Mouse (Mus musculus) v-Abl transformed pro-B cells (cell line): ENCODE data around the gene Gm10477.
"Not testable (repeated sequence)": the region's sequence is repeated elsewhere in the genome, so short reads cannot be mapped to it uniquely, and the experiment has no call there.

Experiments used
- in situ Hi-C, 2 experiments: fragments of 400-800 bp; cut with MboI; formaldehyde crosslinking; loops; one replicate each; pipeline ENCODE4 v1.15.1; 2025; ENCODE audit not compliant: unreplicated experiment in 2 of 2

Gm10477 gene

DNA sequence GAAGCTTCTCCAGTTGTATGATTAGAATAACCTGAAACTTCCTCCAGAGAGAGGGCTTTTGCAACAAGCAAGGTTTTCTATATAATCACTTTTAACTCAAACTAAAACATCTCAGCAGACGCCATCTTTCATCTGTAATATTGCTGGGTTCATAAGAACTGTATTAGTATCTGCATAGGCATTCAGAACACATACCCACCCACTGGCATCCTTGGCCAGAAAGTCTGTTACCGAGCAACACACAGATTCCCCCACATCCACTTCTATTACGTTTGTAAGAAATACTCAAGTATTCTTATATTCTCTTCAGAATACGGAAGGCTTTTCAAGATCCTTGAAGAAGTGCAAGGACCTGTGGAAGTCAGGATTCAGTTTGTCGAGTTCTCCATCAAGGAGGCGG is at the start of gene Gm10477:
TSS of gene Gm10477 (plus strand) at position 301 of the 400 bp plus-strand sequence.
- in situ Hi-C loops: not testable (repeated sequence)

DNA sequence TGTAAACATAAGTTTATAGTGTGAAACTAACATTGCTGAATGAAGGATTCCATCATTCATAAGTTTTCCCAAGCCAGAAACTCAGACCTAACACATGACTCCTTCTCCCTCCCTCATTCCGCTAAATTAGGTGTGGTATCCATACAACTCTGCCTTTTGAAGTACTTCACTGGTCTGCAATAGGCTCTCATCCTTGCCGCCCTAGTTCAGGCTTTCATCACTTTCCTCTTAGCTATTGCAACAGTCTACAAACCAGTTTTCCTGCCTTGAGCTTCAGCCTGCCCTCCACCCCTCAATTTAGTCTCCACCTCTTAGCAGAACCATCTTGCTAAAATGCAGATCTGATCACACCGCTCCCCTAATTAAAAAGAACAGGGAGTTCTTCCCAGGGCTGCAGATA is 47.0 kb upstream of the Gm10477 start:
- in situ Hi-C loops: loop anchor here in 1 of 2 experiments (25.0 kb wide), 1 partner anchor 890 kb away; no protein-coding TSS in a partner anchor

DNA sequence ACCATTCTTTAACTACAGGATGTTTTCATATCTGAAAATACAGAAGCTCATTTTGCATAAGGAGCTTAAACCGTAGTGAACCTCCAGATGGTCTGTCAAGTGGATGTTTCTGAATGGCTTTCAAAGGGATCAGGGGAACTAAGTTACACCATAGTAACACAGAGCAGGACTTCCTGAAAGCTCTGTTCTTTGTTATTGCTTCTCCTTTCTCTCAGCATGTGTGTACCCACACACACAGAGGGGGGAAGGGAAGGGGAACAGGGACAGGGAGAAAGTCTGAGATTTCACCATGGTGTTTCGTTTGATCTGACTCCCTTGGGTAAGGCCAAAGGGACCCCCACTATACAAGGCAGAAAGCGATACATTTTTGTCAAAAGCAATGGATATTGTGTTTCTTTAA is 42.6 kb upstream of the Gm10477 start:
- in situ Hi-C loops: loop anchor here in 1 of 2 experiments (25.0 kb wide), 1 partner anchor 895 kb away; no protein-coding TSS in a partner anchor

DNA sequence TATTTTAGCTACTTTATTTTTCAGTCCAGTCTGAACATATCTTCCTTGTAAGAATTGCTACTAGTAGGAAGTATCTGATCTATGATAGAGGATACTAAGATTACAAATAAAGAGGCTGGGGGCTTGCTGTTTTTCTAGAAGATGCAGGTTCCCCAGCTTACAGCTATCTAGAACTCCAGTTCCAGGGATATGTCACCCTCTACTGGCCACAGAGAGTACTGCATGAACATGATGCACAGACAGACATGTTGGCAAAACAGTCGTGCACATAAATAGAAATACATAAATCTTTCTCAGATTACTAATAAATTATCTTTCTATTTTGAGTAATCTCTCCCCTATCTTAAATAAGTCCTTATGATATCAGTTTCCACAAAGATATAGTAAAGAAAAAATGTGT is 34.8 kb upstream of the Gm10477 start:
- in situ Hi-C loops: loop anchor here (5.0 to 25.0 kb wide), 4 partner anchors 57 to 902 kb away; no protein-coding TSS in a partner anchor

DNA sequence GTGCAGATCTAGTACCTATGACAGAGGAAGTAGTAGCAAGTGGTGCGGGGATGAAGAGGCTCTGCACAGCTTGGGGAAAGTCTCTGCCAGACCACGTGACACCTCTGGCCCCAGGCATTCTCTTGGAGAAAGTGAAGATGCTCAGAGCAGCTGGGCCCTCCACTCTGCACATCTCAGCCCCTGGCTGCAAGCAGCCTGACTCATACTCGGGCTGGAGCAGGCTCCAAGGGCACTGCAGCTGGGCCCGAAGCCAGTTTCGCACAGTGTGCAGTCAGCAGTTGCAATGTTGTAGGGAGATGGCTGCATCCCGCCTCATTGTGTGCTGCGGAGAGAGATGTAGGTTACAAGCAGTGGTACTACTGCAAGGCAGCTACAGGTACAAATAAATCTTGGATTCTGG is 27.3 kb upstream of the Gm10477 start:
- in situ Hi-C loops: loop anchor here in 1 of 2 experiments (25.0 kb wide), 1 partner anchor 910 kb away; no protein-coding TSS in a partner anchor

DNA sequence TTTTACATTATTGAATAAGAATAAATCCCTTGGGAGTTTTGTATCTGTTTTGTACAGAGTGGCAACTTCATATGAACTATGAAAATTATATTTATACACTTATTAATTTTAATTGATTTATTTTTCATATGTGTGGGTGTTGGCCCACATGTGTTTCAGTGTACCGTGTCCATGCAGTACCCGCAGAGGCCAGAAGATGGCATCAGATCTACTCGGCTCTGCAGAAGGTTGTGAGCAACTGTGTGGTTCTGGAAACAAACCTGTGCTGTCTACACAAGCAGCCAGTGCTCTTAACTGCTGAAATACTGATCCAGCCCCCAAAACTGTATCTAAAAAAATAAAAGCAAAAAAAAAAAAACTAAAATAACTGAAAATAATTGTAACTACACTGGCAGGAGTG is 6.7 kb downstream of the Gm10477 start:
- in situ Hi-C loops: loop anchor here (10.0 to 25.0 kb wide), 2 partner anchors 1131 to 1964 kb away; no protein-coding TSS in a partner anchor

DNA sequence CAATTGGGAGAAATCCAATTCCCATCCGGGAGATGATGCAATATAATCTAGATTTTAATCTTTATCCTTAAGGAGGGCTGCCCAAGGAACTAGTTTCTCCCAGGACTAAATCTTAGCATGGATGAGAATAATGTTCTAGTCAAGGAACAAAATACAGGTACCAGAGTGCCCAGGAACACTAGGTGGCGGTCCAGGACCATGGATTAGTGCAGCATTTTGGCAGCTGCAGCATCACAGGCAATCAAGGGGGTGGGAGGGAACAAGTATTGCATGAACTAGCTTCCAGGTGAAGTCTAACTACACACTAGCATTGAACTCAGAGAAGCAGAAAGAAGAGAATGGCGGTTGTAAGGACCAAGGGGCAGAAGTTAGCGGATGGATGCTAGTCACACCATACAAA is 12.6 kb downstream of the Gm10477 start:
- in situ Hi-C loops: loop anchor here (10.0 to 25.0 kb wide), 2 partner anchors 1125 to 1958 kb away; no protein-coding TSS in a partner anchor

DNA sequence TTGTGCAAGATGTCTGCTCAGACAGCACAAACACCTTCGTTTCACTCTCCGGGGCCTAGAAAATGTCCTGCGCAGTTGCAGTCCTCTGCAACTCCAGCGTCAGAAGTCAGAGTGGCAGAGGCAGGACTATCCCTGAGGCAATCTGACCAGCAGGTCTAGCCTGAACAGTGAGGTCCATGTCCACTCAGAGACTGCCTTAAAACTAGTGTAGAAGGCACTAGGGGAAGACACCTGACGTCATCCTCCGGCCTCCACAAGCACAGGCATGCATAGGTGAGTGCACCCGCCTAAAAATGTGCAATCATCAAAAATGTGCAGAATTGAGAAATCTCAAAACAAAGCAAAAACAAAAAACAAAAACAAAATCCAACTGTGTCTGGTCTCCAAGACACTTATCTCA is 25.0 kb downstream of the Gm10477 start, which contains the start of gene Gm648:
TSS of gene Gm648 (minus strand) at position 101 of the 400 bp plus-strand sequence.
- in situ Hi-C loops: loop anchor here (10.0 to 25.0 kb wide), 2 partner anchors 245 to 1113 kb away; no protein-coding TSS in a partner anchor

DNA sequence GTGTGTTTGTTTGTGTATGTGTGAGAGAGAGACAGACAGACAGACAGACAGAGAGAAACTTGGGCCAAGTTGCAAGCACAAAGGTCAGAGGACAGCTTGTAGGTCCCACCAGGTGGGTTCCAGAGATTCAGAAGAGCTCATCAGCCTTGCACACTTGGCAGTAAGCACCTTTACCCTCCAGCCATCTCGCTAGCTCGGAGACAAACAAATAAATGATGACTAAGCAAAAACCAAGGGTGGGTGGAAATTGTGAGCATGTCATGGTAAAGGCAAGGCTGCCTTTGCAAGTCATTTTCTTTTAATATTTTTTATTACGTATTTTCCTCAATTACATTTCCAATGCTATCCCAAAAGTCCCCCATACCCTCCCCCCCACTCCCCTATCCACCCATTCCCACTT is 29.0 kb downstream of the Gm10477 start:
- in situ Hi-C loops: no loop called here

DNA sequence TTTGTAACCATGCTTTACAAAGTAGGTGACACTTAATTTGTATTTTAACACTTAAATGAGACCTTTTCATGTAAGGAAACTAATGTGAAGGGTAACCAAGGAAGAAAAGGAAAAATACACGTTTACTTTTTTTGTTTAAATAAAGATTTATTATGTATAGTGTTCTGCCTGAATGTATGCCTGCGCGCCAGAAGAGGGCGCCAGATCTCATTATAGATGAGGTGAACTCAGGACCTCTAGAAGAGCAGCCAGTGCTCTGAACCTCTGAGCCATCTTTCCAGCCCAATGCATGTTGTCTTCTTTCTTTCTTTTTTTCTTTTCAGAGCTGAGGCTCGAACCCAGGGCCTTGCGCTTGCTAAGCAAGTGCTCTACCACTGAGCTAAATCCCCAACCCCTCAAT is 47.9 kb downstream of the Gm10477 start:
- in situ Hi-C loops: loop anchor here (5.0 kb wide), 1 partner anchor 220 kb away; no protein-coding TSS in a partner anchor
